Mouse (Mus musculus) testis, adult 10 weeks (tissue): ENCODE measurements around the gene Ndfip2. TPM values are rescaled to one million over a fixed set of nuclear protein-coding genes. Genes with fewer than 3 reads are reported as not detected.

Source experiments
- polyA plus RNA-seq: library from polyadenylated mRNA; stranded (reverse); fragments of 350-450 nt; fragmentation: Illumina TruSeq; extraction: RNeasy Lipid Tissue Mini Kit (QIAGEN cat#74804); gene quantifications from one replicate; pipeline ENCODE4 v1.2.3, GENCODE M21; 2014; ENCODE audit warnings: low read depth, low replicate concordance

Gene Ndfip2
- 74.5 TPM for polyA plus RNA-seq

GRCm38 (mm10) chr14:105258379-105259034, at the start of gene Ndfip2:
Ndfip2 (plus strand) TSS chr14:105258573.

Other genes starting within 250 kb of the Ndfip2 start
- 145 TPM for gene Rbm26, start 81.2 kb upstream of the Ndfip2 start, polyA plus RNA-seq